Mouse (Mus musculus) E14TG2a.4 (cell line): Measurements from ENCODE around the gene Bod1l.

Source experiments
- CTCF ChIP-seq: conservative IDR thresholded peaks from 2 replicates; pipeline ENCODE4 v1.5.1; 2014; ENCODE audit warnings: low read length
- NANOG ChIP-seq: IDR thresholded peaks from 2 replicates; pipeline ENCODE4 v1.6.1; 2014; ENCODE audit warnings: borderline replicate concordance, low read length, mixed read lengths
- POU5F1 ChIP-seq: IDR thresholded peaks from 2 replicates; pipeline ENCODE4 v1.6.1; 2014; ENCODE audit warnings: low read length, borderline replicate concordance

DNA sequence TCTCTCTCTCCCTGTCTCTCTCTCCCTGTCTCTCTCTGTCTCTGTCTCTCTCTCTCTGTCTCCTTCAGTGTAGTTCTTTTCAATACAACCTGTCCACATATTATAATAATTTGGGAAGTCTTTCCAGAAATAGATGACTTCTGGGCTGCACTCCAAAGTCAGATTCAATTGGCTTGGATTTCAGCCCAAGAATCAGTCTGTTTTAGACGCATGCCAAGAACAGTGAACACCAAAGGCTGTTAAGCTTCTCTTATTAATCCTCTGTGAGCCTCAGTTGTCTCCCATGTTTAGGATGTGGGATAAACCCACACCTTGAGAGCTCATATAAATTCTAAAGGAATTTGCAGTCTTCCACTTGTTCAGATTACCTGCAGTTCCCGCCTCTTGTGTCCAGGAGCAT lies 27.0 kb upstream of the Bod1l start:
- TF ChIP-seq CTCF (no peak), NANOG (no peak), POU5F1 (no peak)
